Comparison of ENCODE assay signal across 8 mouse cellular contexts in the genomic region with DNA sequence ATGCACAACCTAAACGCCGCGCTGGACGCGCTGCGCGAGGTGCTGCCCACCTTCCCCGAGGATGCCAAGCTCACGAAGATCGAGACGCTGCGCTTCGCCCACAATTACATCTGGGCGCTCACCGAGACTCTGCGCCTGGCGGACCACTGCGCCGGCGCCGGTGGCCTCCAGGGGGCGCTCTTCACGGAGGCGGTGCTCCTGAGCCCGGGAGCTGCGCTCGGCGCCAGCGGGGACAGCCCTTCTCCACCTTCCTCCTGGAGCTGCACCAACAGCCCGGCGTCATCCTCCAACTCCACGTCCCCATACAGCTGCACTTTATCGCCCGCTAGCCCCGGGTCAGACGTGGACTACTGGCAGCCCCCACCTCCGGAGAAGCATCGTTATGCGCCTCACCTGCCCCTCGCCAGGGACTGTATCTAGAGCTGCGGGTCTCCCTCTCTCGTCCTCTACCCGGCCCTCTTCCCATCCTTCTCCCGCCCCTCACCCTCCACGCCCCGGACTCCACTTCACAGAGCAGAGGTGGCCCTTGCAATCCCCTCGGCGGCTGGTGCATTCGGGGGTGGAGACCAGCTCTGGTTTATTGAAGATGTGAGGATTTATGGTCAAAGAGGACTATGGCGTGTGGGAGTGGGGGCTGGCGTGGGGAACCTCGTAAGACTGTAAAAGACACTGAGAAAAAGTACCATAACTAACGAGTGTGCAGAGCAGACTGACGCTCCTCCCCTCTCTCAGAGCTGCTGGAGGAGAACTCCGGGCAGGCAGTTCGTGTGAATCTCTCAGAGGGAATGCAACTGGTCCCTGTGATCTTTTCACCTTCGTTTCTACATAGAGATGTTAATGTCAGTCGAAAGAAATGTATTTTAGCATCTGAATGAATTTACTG. TPM values are rescaled to one million over a fixed set of nuclear protein-coding genes. Genes with fewer than 3 reads are reported as not detected.
DNase-seq lines count a peak whose midpoint lies in the region; ATAC-seq and TF ChIP-seq lines count a peak whose summit lies in the region.

No protein-coding gene starts in this region.

- ATAC-seq in midbrain, postnatal 0 days (ENCODE audit: low FRiP score) = peak; percentile 84

- TF ChIP-seq EP300 in heart, adult 2 months (IDR thresholded peaks at IDR 0.05; ENCODE audit: insufficient read depth, low read depth, low read length) = no peak

- no peaks in the 10 kb centered on the region for H3K79me2 ChIP-seq in heart, adult 2 months (replicated peaks; ENCODE audit: control insufficient read depth, insufficient read depth, low read length)

- no peak overlapping the region for H3K9ac ChIP-seq in heart, adult 2 months (ENCODE audit: low read depth, low read length)
- no peak overlapping the region for H3K9ac ChIP-seq in midbrain, postnatal 0 days (replicated peaks; ENCODE audit: low read length, poor library complexity, severe bottlenecking)

- intact Hi-C loops in heart, adult 2 months (cut with DNase I) = loop anchor here (10.0 kb wide), 1 partner anchor 1580 kb away; no protein-coding TSS in a partner anchor

- H3K4me3 ChIP-seq in heart, adult 2 months = peak overlapping the region; percentile 52
- peak overlapping the region; percentile 42 for H3K4me3 ChIP-seq in midbrain, postnatal 0 days (ENCODE audit: low read depth, low read length)

- no peaks in the 10 kb centered on the region; the same call in 1 of the 2 replicates for H3K4me1 ChIP-seq in heart, adult 2 months (ENCODE audit: control insufficient read depth, insufficient read depth, low read length)
- peaks cover 5% of the 10 kb centered on the region; the same call in 1 of the 2 replicates for H3K4me1 ChIP-seq in midbrain, postnatal 0 days (ENCODE audit: insufficient read depth, low read length)

- peaks cover 30% of the 10 kb centered on the region for H3K27me3 ChIP-seq in heart, adult 2 months (ENCODE audit: control insufficient read depth, insufficient read depth, low read length)
- H3K27me3 ChIP-seq in midbrain, postnatal 0 days (ENCODE audit: insufficient read depth, low read length) = peaks cover 57% of the 10 kb centered on the region

- no peak; the same call in 1 of the 2 replicates for TF ChIP-seq CTCF in heart, adult 2 months (IDR thresholded peaks at IDR 0.05)
- TF ChIP-seq CTCF in midbrain, postnatal 0 days (IDR thresholded peaks at IDR 0.05) = peak; percentile 84

- WGBS in heart, adult 2 months = 2% methylated on average over 58 of the region's 58 CpGs
- under 1% methylated on average over 55 of the region's 58 CpGs for WGBS in midbrain, postnatal 0 days

- H3K36me3 ChIP-seq in heart, adult 2 months (ENCODE audit: control insufficient read depth, insufficient read depth, low read length) = no peaks in the 10 kb centered on the region
- no peaks in the 10 kb centered on the region for H3K36me3 ChIP-seq in midbrain, postnatal 0 days (ENCODE audit: insufficient read depth, low read length)

- H3K4me2 ChIP-seq in midbrain, postnatal 0 days (ENCODE audit: low read depth, low read length, poor library complexity, severe bottlenecking) = peak overlapping the region; percentile 91

- no peaks in the 10 kb centered on the region for H3K9me3 ChIP-seq in midbrain, postnatal 0 days (ENCODE audit: low read length)

- DNase-seq in A20 (ENCODE audit: low read depth, low spot score) = peak; percentile 77
- DNase-seq in adrenal gland, postnatal 14 days = peak; percentile 84
- DNase-seq in embryo, embryonic 9.5 days (ENCODE audit: extremely low spot score) = peak; percentile 85
- DNase-seq in heart, adult 2 months = peak; percentile 75 to 83
- DNase-seq in kidney, adult 8-10 months = peak; percentile 37 to 66
- DNase-seq in liver = peak; percentile 69
- DNase-seq in midbrain, postnatal 0 days (ENCODE audit: low spot score) = peak; percentile 69
- peak; percentile 39 to 44 for DNase-seq in spleen, postnatal 36 days (ENCODE audit: low spot score in 2 of 2)

- no peak overlapping the region for H3K27ac ChIP-seq in heart, adult 2 months
- H3K27ac ChIP-seq in midbrain, postnatal 0 days (ENCODE audit: low read depth, low read length) = no peak overlapping the region

- TF ChIP-seq POLR2A in heart, adult 2 months (IDR thresholded peaks at IDR 0.05; ENCODE audit: insufficient read depth, low read depth, low read length) = no peak

RNA-seq across cellular contexts. Expression of gene Neurog2, which starts 1.4 kb away (rescaled TPM):
- total RNA-seq in adrenal gland, postnatal 14 days (2021) = not detected in 2 replicates
- total RNA-seq in heart, adult 2 months (2021) = not detected
- not detected in 2 replicates for polyA plus RNA-seq in heart, adult 2 months (2012; rRNA removed)
- total RNA-seq in midbrain, postnatal 0 days (2014; rRNA removed) = 0.99 and 2.3 TPM in 2 replicates
- polyA plus RNA-seq in midbrain, postnatal 0 days (2015; fragmentation: Nextera tagmentation; extraction: Ambion mirVana) = 0.21 and 0.51 TPM in 2 replicates
